Mouse (Mus musculus) midbrain, embryonic 13.5 days (tissue): Measurements from ENCODE around the gene Samd1. TPM values are rescaled to one million over a fixed set of nuclear protein-coding genes. Genes with fewer than 3 reads are reported as not detected.
A peak's percentile ranks its signal among the peaks of the same experiment; 100 is the strongest.
"Not testable (repeated sequence)": the region's sequence is repeated elsewhere in the genome, so short reads cannot be mapped to it uniquely, and the experiment has no call there.

Experiments
- ATAC-seq: fragments of 200-750 bp; cut with Nextera tagmentation; 2 replicates; pipeline ENCODE4 v1.8.0; 2017; ENCODE audit warnings: mild to moderate bottlenecking, moderate TSS enrichment, moderate library complexity
- H3K27ac ChIP-seq: fragments of 300-500 bp; sonication (generic); 2 replicates; pipeline ENCODE4 v1.5.1; 2015; ENCODE audit warnings: inconsistent platforms, mild to moderate bottlenecking, moderate library complexity
- H3K27me3 ChIP-seq: fragments of 300-500 bp; sonication (generic); 2 replicates; pipeline ENCODE4 v1.6.1; 2015; ENCODE audit warnings: mild to moderate bottlenecking, inconsistent platforms
- H3K36me3 ChIP-seq: fragments of 300-500 bp; sonication (generic); 2 replicates; pipeline ENCODE4 v1.6.1; 2015; ENCODE audit warnings: mild to moderate bottlenecking, inconsistent platforms
- H3K4me1 ChIP-seq: fragments of 300-500 bp; sonication (generic); replicated peaks from 2 replicates; pipeline ENCODE4 v1.6.1; 2015; ENCODE audit warnings: inconsistent platforms
- H3K4me2 ChIP-seq: fragments of 300-500 bp; sonication (generic); replicated peaks from 2 replicates; pipeline ENCODE4 v1.6.1; 2015; ENCODE audit warnings: moderate library complexity, mild to moderate bottlenecking, inconsistent platforms
- H3K4me3 ChIP-seq: fragments of 300-500 bp; sonication (generic); replicated peaks from 2 replicates; pipeline ENCODE4 v1.5.1; 2015; ENCODE audit warnings: mild to moderate bottlenecking, inconsistent platforms
- H3K9ac ChIP-seq: fragments of 300-500 bp; sonication (generic); replicated peaks from 2 replicates; pipeline ENCODE4 v1.6.1; 2015; ENCODE audit warnings: mild to moderate bottlenecking, inconsistent platforms
- H3K9me3 ChIP-seq: fragments of 300-500 bp; sonication (generic); 2 replicates; pipeline ENCODE4 v1.6.1; 2016; ENCODE audit warnings: mild to moderate bottlenecking, inconsistent platforms
- WGBS: fragments of 180-500 bp; shearing (Covaris S2); methylation state at CpG from one replicate; pipeline ENCODE4 v1.1.7; 2015; 5-methylcytosine and 5-hydroxymethylcytosine counted together
- polyA plus RNA-seq: library from polyadenylated mRNA; unstranded; fragments of >200 nt; fragmentation: Nextera tagmentation; extraction: Ambion mirVana; gene quantifications from 2 replicates; pipeline ENCODE4 v1.2.1, GENCODE M21; 2015

Gene Samd1
- polyA plus RNA-seq, 1 experiment from 2014 or later: 8.7 TPM

- ATAC-seq: no peak
- Histone ChIP-seq H3K4me3 (peak overlapping the region; percentile 61), H3K36me3 (peaks cover 19% of the 10 kb centered on the region), H3K4me1 (peaks cover 36% of the 10 kb centered on the region), H3K9me3 (no peaks in the 10 kb centered on the region), H3K27ac (no peak overlapping the region), H3K27me3 (peaks cover 43% of the 10 kb centered on the region), H3K9ac (peak overlapping the region; percentile 75; the same call in 1 of the 2 replicates), H3K4me2 (peak overlapping the region; percentile 88)
- 81% methylated on average over 6 of the region's 6 CpGs for WGBS
Measured at GRCm38 (mm10) chr8:84003612-84004246, 6.3 kb downstream of the Samd1 start.

GRCm38 (mm10) chr8:84004533-84005201 is 7.2 kb downstream of the Samd1 start:
- Histone ChIP-seq H3K36me3 (peaks cover 14% of the 10 kb centered on the region), H3K9me3 (no peaks in the 10 kb centered on the region), H3K27ac (peak overlapping the region; percentile 60), H3K4me3 (peak overlapping the region; percentile 61), H3K4me2 (peak overlapping the region; percentile 88), H3K9ac (peak overlapping the region; percentile 75), H3K4me1 (peaks cover 26% of the 10 kb centered on the region), H3K27me3 (peaks cover 36% of the 10 kb centered on the region)
- 1% methylated on average over 30 of the region's 30 CpGs for WGBS
- ATAC-seq: peak; percentile 75

- not testable (repeated sequence) for H3K4me2 ChIP-seq, H3K27ac ChIP-seq, ATAC-seq, H3K4me3 ChIP-seq, H3K9ac ChIP-seq, H3K36me3 ChIP-seq, H3K9me3 ChIP-seq
- H3K4me1 ChIP-seq: peaks cover 25% of the 10 kb centered on the region
- WGBS: 93% methylated on average over 7 of the region's 7 CpGs
- H3K27me3 ChIP-seq: peaks cover 34% of the 10 kb centered on the region
Measured at GRCm38 (mm10) chr8:84005502-84005901, 8.0 kb downstream of the Samd1 start.

- 32% methylated on average over 7 of the region's 7 CpGs for WGBS
- Histone ChIP-seq H3K9me3 (no peaks in the 10 kb centered on the region), H3K9ac (no peak overlapping the region), H3K4me1 (peaks cover 39% of the 10 kb centered on the region), H3K27ac (no peak overlapping the region), H3K27me3 (peaks cover 35% of the 10 kb centered on the region), H3K36me3 (no peaks in the 10 kb centered on the region), H3K4me3 (no peak overlapping the region), H3K4me2 (no peak overlapping the region)
- no peak for ATAC-seq
Measured at GRCm38 (mm10) chr8:84008362-84008761, 10.9 kb downstream of the Samd1 start.

GRCm38 (mm10) chr8:84009876-84010275 is 12.4 kb downstream of the Samd1 start:
- H3K9me3 ChIP-seq: no peaks in the 10 kb centered on the region
- H3K9ac ChIP-seq: no peak overlapping the region
- H3K27ac ChIP-seq: no peak overlapping the region
- peaks cover 31% of the 10 kb centered on the region for H3K4me1 ChIP-seq
- H3K4me2 ChIP-seq: no peak overlapping the region
- 1% methylated on average over 11 of the region's 11 CpGs for WGBS
- H3K36me3 ChIP-seq: no peaks in the 10 kb centered on the region
- H3K4me3 ChIP-seq: no peak overlapping the region
- H3K27me3 ChIP-seq: peaks cover 45% of the 10 kb centered on the region
- ATAC-seq: peak; percentile 32

GRCm38 (mm10) chr8:84010625-84011611 is 13.4 kb downstream of the Samd1 start:
- ATAC-seq: peak; percentile 60
- no peaks in the 10 kb centered on the region for H3K9me3 ChIP-seq
- H3K4me2 ChIP-seq: peak overlapping the region; percentile 96
- WGBS: 2% methylated on average over 81 of the region's 83 CpGs
- no peaks in the 10 kb centered on the region for H3K36me3 ChIP-seq
- no peak overlapping the region for H3K27ac ChIP-seq
- H3K9ac ChIP-seq: peak overlapping the region; percentile 57
- H3K27me3 ChIP-seq: peaks cover 49% of the 10 kb centered on the region
- H3K4me1 ChIP-seq: peaks cover 27% of the 10 kb centered on the region
- peak overlapping the region; percentile 51 for H3K4me3 ChIP-seq

- H3K27me3 ChIP-seq: peaks cover 49% of the 10 kb centered on the region
- peak within 1 kb of the TSS; percentile 51 for H3K4me3 ChIP-seq
- peaks cover 27% of the 10 kb centered on the region for H3K4me1 ChIP-seq
- H3K9ac ChIP-seq: peak within 1 kb of the TSS; percentile 57
- no peaks in the 10 kb centered on the region for H3K36me3 ChIP-seq
- H3K27ac ChIP-seq: no peak within 1 kb of the TSS
- peak; percentile 52 for ATAC-seq
- 1% methylated on average over 44 of the region's 45 CpGs for WGBS
- no peaks in the 10 kb centered on the region for H3K9me3 ChIP-seq
- peak within 1 kb of the TSS; percentile 96 for H3K4me2 ChIP-seq
Measured at GRCm38 (mm10) chr8:84011705-84012498, 14.4 kb downstream of the Samd1 start, which contains the start of gene 2210011C24Rik. Gene 2210011C24Rik (minus strand): TSS chr8:84012171.

GRCm38 (mm10) chr8:84012499-84013165 is 15.2 kb downstream of the Samd1 start:
- WGBS: 3% methylated on average over 35 of the region's 35 CpGs
- Histone ChIP-seq H3K36me3 (no peaks in the 10 kb centered on the region), H3K27me3 (peaks cover 49% of the 10 kb centered on the region), H3K4me2 (peak overlapping the region; percentile 96), H3K4me1 (peaks cover 27% of the 10 kb centered on the region), H3K9me3 (no peaks in the 10 kb centered on the region), H3K9ac (no peak overlapping the region), H3K27ac (no peak overlapping the region), H3K4me3 (peak overlapping the region; percentile 51)
- peak; percentile 21; the same call in 1 of the 2 replicates for ATAC-seq

- Histone ChIP-seq H3K4me1 (peaks cover 21% of the 10 kb centered on the region), H3K9me3 (no peaks in the 10 kb centered on the region), H3K27me3 (peaks cover 45% of the 10 kb centered on the region), H3K27ac (no peak overlapping the region), H3K4me2 (no peak overlapping the region), H3K9ac (no peak overlapping the region), H3K4me3 (no peak overlapping the region), H3K36me3 (no peaks in the 10 kb centered on the region)
- ATAC-seq: no peak
- WGBS: 96% methylated on average over 5 of the region's 5 CpGs
Measured at GRCm38 (mm10) chr8:84015833-84016232, 18.4 kb downstream of the Samd1 start.

- Histone ChIP-seq H3K4me1 (0 out of 2 replicates have a peak, but pooled peaks cover 6% of the 10 kb centered on the region), H3K9ac (no peak overlapping the region), H3K4me3 (no peak overlapping the region), H3K27me3 (peaks cover 34% of the 10 kb centered on the region), H3K9me3 (no peaks in the 10 kb centered on the region), H3K4me2 (no peak overlapping the region), H3K27ac (no peak overlapping the region), H3K36me3 (no peaks in the 10 kb centered on the region)
- no peak for ATAC-seq
- 88% methylated on average over 9 of the region's 9 CpGs for WGBS
Measured at GRCm38 (mm10) chr8:84019738-84020137, 22.3 kb downstream of the Samd1 start.

GRCm38 (mm10) chr8:84021096-84021495 is 23.6 kb downstream of the Samd1 start, which contains the start of gene Palm3:
Gene Palm3 (plus strand): TSS chr8:84021471.
- Histone ChIP-seq H3K27ac (no peak within 1 kb of the TSS), H3K36me3 (no peaks in the 10 kb centered on the region), H3K4me3 (no peak within 1 kb of the TSS), H3K9me3 (no peaks in the 10 kb centered on the region), H3K4me1 (peaks cover 13% of the 10 kb centered on the region), H3K4me2 (no peak within 1 kb of the TSS), H3K9ac (no peak within 1 kb of the TSS), H3K27me3 (peaks cover 39% of the 10 kb centered on the region)
- ATAC-seq: no peak
- WGBS: 5% methylated on average over 17 of the region's 18 CpGs
